Mouse (Mus musculus) kidney, adult 2 months (tissue): Measurements from ENCODE around the gene Rack1. TPM values are rescaled to one million over a fixed set of nuclear protein-coding genes. Genes with fewer than 3 reads are reported as not detected.

Experiments used
- DNase-seq: peaks from one replicate; pipeline ENCODE4 v3.0.0; 2021
- H3K27ac ChIP-seq: fragments of 200-500 bp; 2 replicates; pipeline ENCODE4 v1.5.1; 2012; ENCODE audit warnings: low read depth, low read length, control low read depth, inconsistent platforms; ENCODE audit not compliant: insufficient read depth
- H3K27me3 ChIP-seq: fragments of 200-500 bp; replicated peaks from 2 replicates; pipeline ENCODE4 v1.6.1; 2012; ENCODE audit warnings: mild to moderate bottlenecking, moderate library complexity, low read length, inconsistent platforms; ENCODE audit not compliant: control insufficient read depth, insufficient read depth
- H3K36me3 ChIP-seq: fragments of 200-500 bp; 2 replicates; pipeline ENCODE4 v1.6.1; 2012; ENCODE audit warnings: mild to moderate bottlenecking, moderate library complexity, low read length, inconsistent platforms; ENCODE audit not compliant: control insufficient read depth, insufficient read depth
- H3K4me1 ChIP-seq: fragments of 200-500 bp; 2 replicates; pipeline ENCODE4 v1.6.1; 2011; ENCODE audit warnings: low read length; ENCODE audit not compliant: control insufficient read depth, insufficient read depth
- H3K4me3 ChIP-seq: fragments of 200-500 bp; 2 replicates; pipeline ENCODE4 v1.5.1; 2011; ENCODE audit warnings: mild to moderate bottlenecking, low read depth, low read length, control low read depth; ENCODE audit not compliant: insufficient read depth
- CTCF ChIP-seq: fragments of 200-500 bp; conservative IDR thresholded peaks from 2 replicates; pipeline ENCODE4 v1.5.1; 2011; ENCODE audit warnings: low read depth, mild to moderate bottlenecking, control low read depth, low read length, moderate library complexity, mixed read lengths; ENCODE audit not compliant: insufficient read depth, insufficient read length
- POLR2A ChIP-seq: fragments of 200-500 bp; IDR thresholded peaks from one replicate; pipeline ENCODE4 v1.6.1; 2011; ENCODE audit warnings: low read depth, low read length, control low read depth
- WGBS: fragments of 180-500 bp; shearing (Covaris S2); methylation state at CpG from one replicate; pipeline ENCODE4 v1.1.7; 2018; 5-methylcytosine and 5-hydroxymethylcytosine counted together
- polyA plus RNA-seq: library from polyadenylated mRNA; depleted of rRNA; stranded (reverse); fragments of >200 nt; gene quantifications from 2 replicates; pipeline ENCODE4 v1.2.3, GENCODE M21; 2012

Rack1 gene
- polyA plus RNA-seq, 1 experiment = 1,243 TPM

GRCm38 (mm10) chr11:48838181-48838797, 38.2 kb downstream of the Rack1 start:
- H3K4me3 ChIP-seq = peak overlapping the region; percentile 76
- H3K27me3 ChIP-seq = no peaks in the 10 kb centered on the region
- no peaks in the 10 kb centered on the region for H3K36me3 ChIP-seq
- peak overlapping the region; percentile 89 for H3K27ac ChIP-seq
- peaks cover 18% of the 10 kb centered on the region for H3K4me1 ChIP-seq
- peak; percentile 81 for DNase-seq
- no peak for TF ChIP-seq CTCF
- TF ChIP-seq POLR2A = no peak
- 3% methylated on average over 16 of the region's 16 CpGs for WGBS

GRCm38 (mm10) chr11:48838879-48839680, 38.9 kb downstream of the Rack1 start:
- no peak for DNase-seq
- peaks cover 18% of the 10 kb centered on the region for H3K4me1 ChIP-seq
- peak overlapping the region; percentile 89 for H3K27ac ChIP-seq
- no peaks in the 10 kb centered on the region for H3K36me3 ChIP-seq
- 61% methylated on average over 10 of the region's 10 CpGs for WGBS
- TF ChIP-seq CTCF = no peak
- no peak for TF ChIP-seq POLR2A
- no peaks in the 10 kb centered on the region for H3K27me3 ChIP-seq
- peak overlapping the region; percentile 76 for H3K4me3 ChIP-seq

- Histone ChIP-seq H3K36me3 (no peaks in the 10 kb centered on the region), H3K27me3 (no peaks in the 10 kb centered on the region)
- DNase-seq = peak; percentile 90
These were observed 40.7 kb downstream of the Rack1 start for GRCm38 (mm10) chr11:48840805-48841204.

GRCm38 (mm10) chr11:48841213-48841612, 41.1 kb downstream of the Rack1 start:
- H3K27ac ChIP-seq = peak overlapping the region; percentile 97
- TF ChIP-seq CTCF (no peak), POLR2A (no peak)
- DNase-seq = peak; percentile 77
- H3K4me3 ChIP-seq = no peak overlapping the region
- H3K27me3 ChIP-seq = no peaks in the 10 kb centered on the region
- WGBS = 58% methylated on average over 5 of the region's 5 CpGs
- no peaks in the 10 kb centered on the region for H3K36me3 ChIP-seq
- H3K4me1 ChIP-seq = peaks cover 26% of the 10 kb centered on the region

More at GRCm38 (mm10) chr11:48840805-48841204, 40.7 kb downstream of the Rack1 start:
- TF ChIP-seq CTCF (no peak), POLR2A (no peak)
- Histone ChIP-seq H3K4me3 (no peak overlapping the region), H3K27ac (no peak overlapping the region), H3K4me1 (peaks cover 26% of the 10 kb centered on the region)

DNA sequence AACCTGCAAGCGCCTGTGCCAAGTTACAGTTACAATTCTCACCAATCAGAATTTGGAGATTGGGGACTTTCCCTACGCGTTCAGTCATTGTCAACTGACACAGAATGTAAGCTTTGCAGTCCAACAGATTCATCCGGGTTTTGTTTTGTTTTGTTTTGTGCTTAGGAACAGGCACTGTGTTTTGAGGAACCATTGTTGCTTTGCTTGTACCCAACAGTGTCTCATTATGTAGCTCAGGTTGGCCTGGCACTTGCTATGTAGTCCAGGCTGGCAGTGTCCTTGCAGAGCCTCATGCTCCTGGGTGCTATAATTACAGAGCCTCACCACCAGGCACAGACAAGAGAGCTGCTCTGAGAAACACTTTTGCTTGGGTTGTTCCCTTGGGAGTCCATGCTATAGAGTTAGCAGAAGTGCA, 42.3 kb downstream of the Rack1 start:
- no peak for TF ChIP-seq POLR2A
- TF ChIP-seq CTCF = no peak
- no peak for DNase-seq
- Histone ChIP-seq H3K36me3 (no peaks in the 10 kb centered on the region), H3K4me3 (no peak overlapping the region), H3K4me1 (peaks cover 26% of the 10 kb centered on the region), H3K27me3 (no peaks in the 10 kb centered on the region), H3K27ac (peak overlapping the region; percentile 97)
- WGBS = 79% methylated on average over 4 of the region's 4 CpGs

- WGBS = 53% methylated on average over 11 of the region's 11 CpGs
- Histone ChIP-seq H3K27ac (peak overlapping the region; percentile 97), H3K4me1 (peaks cover 26% of the 10 kb centered on the region), H3K4me3 (no peak overlapping the region), H3K27me3 (no peaks in the 10 kb centered on the region), H3K36me3 (no peaks in the 10 kb centered on the region)
- TF ChIP-seq POLR2A (peak; percentile 63), CTCF (no peak)
- DNase-seq = peak; percentile 93
These were observed 43.1 kb downstream of the Rack1 start for GRCm38 (mm10) chr11:48843202-48843601.

GRCm38 (mm10) chr11:48844309-48844708, 44.2 kb downstream of the Rack1 start:
- Histone ChIP-seq H3K4me1 (peaks cover 26% of the 10 kb centered on the region), H3K4me3 (no peak overlapping the region), H3K27me3 (no peaks in the 10 kb centered on the region), H3K27ac (peak overlapping the region; percentile 85; the same call in 1 of the 2 replicates), H3K36me3 (no peaks in the 10 kb centered on the region)
- no peak for TF ChIP-seq POLR2A
- TF ChIP-seq CTCF = no peak
- WGBS = 52% methylated on average over 6 of the region's 6 CpGs
- peak; percentile 88 for DNase-seq
